Mouse (Mus musculus) monocyte, adult 2 months (primary cell): ENCODE results near the gene Gtf2ird2.
A peak's percentile ranks its signal among the peaks of the same experiment; 100 is the strongest.

Source experiments
- DNase-seq, 2 experiments: peaks; one replicate each; pipeline ENCODE4 v3.0.0; 2022; ENCODE audit warnings: low spot score in 2 of 2, low read depth in 1 of 2

Gene Gtf2ird2

DNA sequence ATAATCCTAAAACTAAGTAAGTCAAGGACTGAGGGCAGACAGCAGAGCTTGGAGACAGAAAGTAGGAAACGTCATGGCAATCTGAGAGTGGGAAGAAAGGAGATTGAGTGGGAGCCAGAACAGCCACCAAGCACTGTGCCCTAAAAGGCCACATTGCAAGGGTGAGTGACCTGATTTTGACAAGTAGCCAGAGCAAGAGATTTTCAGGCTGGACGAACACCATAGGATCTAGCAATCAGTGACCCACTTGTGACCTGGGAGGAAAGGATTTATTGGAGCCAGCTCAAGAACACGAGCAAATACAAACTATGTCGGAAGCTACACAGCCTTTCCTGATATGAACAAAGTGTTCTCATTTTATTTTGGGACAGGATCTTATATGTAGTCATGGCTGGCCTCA is 1.1 kb upstream of the Gtf2ird2 start:
- no peak for DNase-seq

DNA sequence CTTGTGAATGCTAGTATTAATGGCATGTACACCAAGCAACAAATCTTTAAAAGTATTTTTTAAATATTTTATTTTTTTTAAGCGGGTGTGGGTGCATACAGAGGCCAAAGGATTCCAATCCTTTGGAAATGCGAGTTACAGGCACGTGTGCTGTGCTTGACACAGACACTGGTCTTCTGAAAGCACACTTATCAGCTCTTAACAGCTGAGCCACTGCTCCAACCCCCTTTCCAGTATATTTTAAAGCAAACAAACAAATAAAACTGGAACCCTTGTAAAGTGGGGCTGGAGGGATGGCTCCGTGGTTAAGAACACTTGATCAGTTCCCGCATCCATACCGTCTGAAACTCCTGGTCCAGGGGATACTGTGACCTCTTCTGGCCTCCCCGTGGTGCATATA is 657 bp upstream of the Gtf2ird2 start:
- DNase-seq = no peak

DNA sequence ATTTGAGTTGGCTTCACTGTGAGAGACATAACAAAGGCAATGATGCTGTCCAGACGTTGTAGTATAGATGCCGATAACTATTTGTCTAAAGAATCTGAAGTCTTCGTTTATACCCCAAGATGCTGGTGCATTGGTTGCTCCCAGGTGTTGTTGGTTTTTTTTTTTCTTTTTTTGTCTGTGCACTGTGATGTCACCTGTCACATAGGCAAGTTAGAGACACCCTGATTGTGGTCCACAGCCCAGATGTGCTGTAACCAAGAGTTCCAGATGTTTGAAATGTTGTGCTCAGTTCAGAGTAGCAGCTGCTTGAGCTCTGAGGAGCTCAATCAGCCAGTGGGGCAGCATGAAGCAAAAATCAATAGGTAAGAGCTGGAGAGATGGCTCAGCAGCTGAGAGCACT is 2.2 kb downstream of the Gtf2ird2 start:
- DNase-seq = no peak

DNA sequence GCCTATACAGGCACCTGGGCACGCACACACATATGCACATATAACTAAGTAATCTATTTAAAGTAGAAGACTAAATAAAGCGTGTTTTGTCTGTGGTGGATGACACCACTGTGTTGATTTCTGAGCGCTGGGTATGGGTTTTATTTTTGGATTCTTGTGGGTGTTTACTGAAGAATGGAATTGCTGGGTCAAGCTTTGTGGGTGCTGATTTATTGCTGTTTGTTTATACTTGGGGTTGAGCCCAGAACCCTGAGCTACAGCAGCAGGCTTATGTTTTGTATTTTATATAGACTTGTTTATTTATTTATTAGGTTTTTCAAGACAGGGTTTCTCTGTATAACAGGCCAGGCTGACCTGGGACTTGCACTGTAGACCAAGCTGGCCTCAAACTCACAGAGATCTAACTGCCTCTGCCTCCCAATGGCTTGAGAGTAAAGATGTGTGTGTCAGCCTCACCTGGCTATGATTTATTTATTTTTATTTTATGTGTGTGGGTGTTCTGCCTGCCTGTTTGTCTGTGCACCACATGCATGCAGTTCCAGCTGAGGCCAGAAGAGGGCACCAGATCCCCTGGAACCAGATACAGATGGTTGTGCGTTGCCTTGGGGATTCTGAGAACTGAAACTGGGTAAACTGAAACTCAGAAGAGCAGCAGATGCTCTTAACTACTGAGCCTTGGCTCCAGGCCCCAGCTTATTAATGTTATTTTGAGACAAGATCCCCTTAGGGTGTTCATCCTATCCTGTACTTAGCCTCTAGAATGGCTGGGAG is 3.3 kb downstream of the Gtf2ird2 start:
- DNase-seq = peak; percentile 59 to 66

DNA sequence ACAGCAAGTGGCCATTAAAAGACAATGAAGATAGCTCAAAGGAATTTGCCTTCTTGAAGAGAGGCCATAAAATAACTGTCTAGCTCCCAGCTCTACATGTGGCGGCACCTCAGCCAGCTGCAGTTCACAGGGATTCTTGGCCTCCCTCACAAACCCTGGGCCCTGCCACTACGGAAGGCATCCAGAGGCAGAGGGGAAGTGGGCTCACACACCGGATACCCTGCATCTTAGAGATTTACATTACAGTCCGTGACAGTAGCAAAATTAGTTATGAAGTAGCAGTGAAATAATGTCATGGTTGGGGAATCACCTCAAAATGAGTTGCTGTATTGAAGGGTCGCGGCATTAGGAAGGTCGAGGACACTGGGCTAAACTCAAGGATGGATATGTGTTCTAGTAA is 4.8 kb downstream of the Gtf2ird2 start:
- no peak for DNase-seq

DNA sequence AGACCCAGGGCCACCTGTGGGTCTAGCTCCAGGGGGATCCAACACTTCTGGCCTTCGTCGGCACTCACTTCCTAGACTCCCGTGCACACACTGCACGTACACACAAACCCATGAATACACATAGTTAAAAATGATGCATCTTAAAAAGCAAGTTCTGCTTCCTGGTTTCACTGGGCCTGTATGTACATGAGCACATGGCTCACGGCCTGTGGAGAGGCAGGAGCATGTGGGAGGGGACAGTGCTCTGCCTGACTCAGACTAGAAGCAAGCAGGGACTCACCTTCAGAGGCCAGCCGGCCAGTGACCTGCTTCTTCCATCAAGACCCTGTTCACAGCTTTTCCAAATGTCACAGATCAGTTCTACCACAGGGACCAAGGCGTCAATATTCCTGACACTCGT is 9.8 kb downstream of the Gtf2ird2 start:
- DNase-seq = no peak

DNA sequence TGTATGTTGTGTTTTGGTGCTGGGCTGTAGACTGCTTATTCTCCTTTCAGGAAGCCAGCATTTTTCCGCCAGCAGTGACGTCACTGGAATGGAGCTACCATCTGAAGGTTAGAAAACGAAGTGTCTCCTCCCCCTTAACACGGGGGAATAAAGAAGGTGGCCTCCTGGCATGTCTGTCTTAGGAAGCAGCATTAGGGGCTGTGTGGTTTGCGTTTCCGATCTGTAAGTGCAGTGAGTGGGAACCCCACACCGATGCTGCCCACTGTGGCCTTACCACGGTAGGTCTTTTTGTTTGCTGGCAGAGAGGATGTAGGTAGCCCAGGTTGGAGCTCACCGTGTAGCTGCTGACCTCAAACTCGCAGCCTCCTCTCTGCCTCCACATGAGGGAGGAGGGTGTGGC is 22.9 kb downstream of the Gtf2ird2 start:
- no peak for DNase-seq

DNA sequence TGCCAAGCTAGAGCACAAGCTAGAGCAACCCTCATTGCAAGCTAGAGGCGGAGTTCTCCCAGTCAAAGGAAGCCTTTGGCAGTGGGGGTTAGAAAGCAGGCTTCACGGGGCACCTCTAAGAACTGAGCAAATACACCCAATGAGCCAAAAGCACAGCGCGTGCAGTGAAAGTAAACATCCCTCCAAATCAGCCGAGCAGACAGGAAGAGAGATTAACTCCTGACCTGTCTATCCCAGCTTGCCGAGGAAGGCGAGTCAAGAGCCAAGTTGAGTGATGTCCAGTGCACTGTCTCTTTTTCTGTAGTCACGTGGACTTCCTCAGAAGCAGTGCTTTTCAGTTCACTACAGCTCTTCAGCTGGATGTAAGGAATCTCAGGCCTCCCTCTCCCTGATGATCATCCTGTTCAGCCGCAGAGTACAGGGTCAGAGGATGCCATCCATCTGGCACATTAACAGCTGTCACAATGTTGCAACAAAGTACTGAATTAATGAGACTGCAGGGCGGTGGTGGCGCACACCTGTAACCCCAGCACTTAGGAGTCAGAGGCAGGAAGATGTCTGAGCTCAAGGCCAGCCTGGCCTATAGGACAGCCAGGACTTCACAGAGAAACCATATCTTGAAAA is 26.2 kb downstream of the Gtf2ird2 start:
- DNase-seq = no peak

DNA sequence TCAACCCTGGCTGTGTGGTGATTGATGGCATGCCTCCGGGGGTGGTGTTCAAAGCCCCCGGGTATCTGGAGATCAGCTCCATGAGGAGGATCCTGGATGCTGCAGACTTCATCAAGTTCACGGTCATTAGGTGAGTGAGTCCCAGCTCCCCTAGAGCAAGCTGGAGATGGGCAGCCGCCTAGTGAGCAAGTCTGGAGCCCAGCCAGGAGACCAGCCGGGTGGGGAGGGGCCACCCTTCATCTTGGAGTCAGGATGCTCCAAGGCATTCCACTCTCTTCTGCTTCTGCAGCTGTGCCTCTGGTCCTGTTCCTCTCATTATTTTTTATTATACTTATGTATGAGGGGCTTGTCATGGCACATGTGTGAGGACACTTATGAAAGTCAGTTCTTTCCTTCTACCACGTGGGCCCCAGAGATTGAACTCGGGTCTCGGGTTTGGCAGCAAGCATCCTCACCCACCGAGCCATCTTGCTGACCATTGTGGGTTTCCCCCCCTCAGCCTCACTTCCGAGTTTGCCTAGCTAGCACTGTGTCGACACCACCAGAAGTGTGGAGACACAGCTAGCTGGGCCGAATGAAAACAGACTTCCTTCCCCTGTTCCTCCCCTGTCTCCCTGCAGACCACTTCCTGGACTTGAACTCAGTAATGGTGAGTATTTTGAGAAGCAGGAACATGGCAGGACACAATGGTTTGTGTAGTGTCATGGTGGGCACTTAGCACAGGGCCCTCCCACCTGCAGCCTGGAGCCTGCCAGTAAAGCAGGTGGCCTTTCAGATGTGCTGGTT is 30.4 kb downstream of the Gtf2ird2 start:
- DNase-seq = no peak

DNA sequence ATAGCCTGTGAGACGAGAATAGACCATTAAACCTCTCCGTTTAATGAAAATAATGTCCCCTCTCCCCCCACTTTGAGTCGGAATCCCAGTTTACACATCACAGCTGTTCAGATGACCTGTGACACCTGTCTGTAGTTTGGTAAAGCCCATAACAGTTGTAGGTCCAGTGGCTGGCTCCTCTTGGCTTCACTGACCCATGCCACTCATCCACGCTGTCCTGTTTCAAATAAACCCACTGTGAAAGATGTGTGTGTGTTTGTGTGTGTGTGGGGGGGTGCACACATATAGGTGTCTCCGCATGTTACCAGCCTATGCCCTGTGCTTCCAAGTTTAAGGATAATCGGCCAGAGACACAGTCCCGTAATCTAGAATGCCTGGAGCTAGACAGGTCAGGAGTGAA is 34.1 kb downstream of the Gtf2ird2 start:
- no peak for DNase-seq

DNA sequence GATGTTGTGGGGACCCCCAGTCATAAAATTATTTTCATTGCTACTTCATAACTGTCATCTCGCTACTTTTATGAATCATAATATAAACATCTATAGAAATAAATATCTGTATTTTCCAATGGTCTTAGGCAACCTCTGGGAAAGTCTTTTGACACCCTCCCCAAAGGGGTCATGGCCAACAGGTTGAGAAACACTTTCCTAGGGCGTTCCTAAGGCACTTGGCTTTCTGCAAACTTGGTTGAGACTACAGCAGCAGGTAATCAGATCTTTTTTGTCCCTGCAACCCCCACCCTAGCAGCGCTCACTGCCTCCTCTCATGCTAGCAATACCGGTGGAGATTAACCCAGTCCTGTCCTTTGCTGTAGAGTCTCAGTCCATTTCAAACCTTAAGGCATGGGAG is 37.5 kb downstream of the Gtf2ird2 start:
- no peak for DNase-seq

DNA sequence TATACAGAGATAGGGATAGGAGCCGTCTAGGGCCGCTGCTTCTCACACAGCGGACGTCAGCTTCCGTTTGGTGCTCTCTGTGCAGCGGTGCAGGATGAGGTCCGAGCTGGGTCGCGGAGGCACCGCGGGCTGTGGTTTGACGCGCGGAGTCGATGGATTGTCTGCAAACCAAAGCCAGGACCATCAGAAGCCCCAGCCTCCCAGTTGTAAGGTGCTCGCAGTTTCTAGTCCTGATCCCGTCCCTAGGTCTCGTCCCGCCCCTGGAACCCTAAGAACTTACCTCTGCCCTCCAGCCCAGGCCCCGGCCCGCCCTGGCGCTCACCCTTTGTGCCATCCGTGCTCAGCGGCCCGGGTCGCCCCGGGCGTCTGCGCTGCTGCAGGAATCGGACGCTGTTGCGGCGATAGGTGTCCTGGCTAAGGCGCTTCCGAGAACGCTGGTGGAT is 37.9 kb downstream of the Gtf2ird2 start:
- DNase-seq = no peak

DNA sequence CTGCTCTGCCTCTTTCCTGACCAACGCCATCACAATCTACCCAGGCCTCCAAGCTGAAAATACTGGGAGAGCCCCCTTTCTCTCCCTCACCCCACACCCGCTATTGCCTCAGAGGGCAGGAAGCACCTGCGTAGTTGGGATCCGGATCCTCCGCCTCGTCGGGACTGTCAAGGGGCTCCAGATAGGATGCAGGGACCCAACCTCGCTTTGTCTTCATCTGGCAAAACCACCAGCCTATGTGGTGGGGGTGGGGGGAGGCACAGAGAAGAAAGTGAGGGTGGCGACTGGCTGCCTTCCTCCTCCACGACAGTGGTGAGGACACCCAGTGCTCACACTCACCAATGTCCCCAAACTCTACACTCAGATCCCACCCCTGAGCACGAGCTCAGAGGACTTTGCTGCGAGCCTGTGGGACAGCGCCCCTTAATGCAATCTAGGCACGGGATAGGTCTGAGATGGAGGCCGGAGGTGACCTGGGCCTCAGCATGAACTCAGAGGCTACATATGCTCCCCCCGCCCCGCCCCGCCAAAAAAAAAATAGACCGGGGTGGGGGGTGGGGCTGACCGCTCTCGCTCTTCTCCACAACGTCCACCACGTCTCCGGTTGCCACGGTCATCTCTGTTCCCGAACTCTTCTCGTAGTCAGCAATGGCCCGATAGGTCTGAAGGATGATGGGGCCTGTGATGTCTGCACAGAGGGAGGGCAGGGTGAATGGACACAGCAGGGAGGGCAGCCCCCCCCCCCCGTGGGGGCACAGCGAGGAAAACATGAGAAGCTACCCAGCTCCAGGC is 41.5 kb downstream of the Gtf2ird2 start:
- no peak for DNase-seq

DNA sequence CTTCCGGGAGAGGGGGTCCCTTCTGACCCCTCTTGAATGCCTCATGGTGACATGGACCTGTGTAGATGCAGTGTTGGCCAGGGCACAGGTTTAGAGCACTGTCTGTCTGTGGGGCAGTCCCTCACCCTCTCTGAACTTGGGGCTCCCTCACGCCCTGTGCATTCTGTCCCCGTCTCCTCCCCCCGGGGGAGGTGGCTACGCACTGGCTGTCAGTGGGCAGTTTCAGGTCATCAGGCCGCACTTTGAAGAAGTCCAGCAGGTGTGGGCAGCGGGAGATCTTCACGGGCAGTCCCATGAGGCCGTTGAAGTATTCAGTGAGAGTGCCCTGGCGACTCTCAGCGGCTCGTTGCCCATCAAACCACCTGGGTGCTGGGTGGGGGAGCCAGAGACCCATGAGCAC is 43.1 kb downstream of the Gtf2ird2 start:
- DNase-seq = no peak

DNA sequence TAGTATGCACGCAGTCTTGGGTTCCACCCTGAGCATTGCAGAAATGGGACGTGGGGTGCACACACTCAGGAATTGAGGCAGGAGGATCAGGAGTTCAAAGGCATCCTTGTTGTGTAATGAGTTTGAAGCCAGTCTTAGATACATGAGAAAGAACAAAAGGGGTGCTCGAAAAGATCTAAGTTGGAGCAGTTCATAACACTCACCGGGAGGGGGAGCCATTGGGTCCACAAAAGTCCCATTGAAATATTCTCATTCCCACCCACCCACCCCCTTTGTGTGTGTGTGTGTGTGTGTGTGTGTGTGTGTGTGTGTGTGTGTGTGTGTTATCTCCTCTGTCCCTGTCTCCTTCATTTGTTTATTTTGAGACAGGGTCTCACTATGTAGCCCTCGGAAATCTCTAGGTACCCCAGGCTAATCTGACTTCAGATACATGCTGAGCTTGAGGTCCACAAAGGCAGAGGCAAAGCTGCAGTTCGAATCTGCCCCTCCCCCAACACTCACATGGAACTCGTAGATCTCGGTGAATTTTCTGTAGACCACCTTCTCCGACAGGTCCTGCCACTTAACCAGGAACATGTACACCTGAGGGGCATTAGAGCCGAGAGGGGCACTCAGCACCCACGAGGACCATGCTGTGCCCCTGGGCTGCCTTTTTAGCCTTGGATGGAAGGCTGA is 43.9 kb downstream of the Gtf2ird2 start:
- peak in 1 of 2 experiments; percentile 39 for DNase-seq

DNA sequence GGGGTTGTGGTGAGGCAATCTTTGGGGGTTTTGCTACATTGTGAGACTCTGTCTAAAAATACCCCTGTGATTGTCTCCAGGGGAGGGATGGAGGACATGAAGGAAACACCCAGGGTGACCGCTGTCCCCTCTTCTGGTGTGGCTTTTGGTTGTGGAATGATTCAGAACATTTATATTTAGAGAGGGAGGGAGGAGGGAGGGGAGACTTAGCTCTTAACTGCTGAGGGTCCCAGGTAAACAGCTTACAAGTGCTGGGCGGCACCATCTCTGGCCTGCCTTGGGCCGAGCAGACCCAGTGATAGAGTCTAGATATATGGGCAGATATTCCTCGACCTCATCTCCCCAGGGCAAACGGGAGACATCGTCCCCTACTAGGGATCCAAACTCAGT is 44.4 kb downstream of the Gtf2ird2 start:
- no peak for DNase-seq

DNA sequence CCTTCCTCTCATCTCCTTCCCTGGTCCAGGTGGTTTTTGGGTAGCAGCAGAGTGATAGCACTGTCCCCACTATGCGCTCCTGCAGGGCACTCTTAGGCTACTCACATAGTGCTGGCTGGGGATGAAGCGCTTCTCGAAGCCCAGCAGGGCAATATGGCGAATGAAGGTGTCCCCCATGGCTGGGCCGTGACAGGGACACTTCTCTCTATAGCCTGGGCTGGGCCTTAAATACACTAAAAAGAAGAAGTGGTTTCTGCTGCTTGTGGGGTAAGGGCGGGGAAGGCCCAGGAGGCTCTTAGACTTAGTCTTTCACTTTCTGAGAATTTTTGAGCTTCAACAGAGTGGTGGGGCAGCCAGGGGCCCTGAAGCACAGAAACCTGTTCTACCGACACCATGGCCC is 45.6 kb downstream of the Gtf2ird2 start, which contains the start of gene Ncf1:
Ncf1 (minus strand) TSS at position 235 of the 400 bp plus-strand sequence.
- peak; percentile 60 to 72 for DNase-seq

DNA sequence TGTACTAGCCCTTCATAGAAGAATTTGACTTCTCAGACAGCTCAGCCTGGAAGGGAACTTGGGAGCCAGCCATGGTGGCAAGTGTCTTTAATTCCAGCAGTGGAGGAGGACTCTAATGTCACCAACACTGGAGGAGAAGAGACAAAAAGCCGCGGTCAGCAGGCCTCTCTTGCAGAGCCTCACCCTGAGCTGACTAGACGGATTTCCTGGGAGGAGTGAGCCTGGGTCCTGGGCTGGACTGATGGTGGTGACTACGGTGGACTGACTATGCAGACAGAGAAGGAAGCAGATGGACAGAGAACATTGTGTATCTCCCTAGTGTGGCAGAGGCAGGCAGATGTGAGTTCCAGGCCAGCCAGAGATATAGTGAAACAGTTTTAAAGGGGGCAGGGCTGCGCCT is 47.6 kb downstream of the Gtf2ird2 start:
- peak; percentile 58 to 65 for DNase-seq

DNA sequence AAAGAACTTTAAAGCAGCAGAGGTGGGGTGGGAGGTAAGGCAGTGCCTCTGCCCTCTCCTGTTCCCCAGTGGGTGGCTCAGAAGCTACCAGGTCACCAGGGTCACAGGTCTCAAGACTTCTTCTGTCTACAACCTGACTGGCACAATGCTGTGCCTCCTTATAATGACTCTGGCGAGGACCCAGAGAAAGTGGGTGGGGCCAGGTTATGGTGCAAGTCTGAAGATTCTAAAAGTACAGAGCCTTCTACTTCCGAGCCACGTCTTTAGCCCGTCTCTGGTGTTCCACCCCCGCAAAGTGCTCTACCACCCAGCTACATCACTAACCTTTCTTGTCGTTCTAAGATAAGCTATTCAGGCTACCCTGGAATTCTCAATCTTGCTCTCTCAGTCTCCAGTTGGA is 48.3 kb downstream of the Gtf2ird2 start:
- peak; percentile 63 to 74 for DNase-seq

DNA sequence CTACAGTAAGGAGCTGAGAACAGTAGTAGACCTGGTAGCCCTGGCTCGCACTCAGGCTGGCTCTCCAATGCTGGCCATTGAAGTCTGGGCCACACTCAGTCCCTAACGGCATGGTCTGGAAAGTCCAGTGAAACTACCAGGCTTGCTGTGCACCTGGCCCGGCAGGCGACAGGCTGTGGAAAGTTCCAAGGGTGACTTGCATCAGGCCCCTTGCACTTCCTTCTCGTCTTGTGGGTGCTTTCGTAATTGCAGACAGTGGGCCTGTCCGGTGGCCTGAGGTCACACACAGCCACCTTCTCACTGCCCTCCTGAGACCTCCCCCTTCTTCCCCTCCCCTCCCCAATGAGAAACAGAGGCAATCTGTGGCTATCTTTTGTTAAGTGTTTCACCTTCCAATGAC is 48.7 kb downstream of the Gtf2ird2 start:
- DNase-seq = peak; percentile 72 to 73

DNA sequence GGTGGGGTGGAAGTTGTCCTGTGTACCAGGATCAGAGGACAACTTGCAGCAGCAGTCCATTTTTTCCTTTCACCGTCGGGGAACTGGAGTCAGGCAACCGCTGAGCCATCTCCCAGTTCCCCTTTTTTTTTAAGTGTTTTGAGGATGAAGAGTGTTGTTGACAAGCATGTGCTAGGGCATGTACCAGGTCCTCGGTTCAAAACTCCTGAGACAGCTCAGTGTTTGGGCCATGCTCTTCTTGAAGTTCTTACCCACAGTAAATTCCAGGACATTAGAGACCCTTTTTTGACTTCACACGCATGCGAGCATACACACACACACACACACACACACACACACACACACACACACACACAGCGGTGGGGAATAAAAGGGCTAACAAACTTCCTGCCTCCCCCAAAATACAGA is 49.4 kb downstream of the Gtf2ird2 start:
- no peak for DNase-seq
